Mouse (Mus musculus): Measurements from ENCODE around the gene Bag6. TPM values are rescaled to one million over a fixed set of nuclear protein-coding genes. Genes with fewer than 3 reads are reported as not detected.

The Bag6 gene
- polyA plus RNA-seq, 1 experiment from 2014 or later = 56.4 TPM

DNA sequence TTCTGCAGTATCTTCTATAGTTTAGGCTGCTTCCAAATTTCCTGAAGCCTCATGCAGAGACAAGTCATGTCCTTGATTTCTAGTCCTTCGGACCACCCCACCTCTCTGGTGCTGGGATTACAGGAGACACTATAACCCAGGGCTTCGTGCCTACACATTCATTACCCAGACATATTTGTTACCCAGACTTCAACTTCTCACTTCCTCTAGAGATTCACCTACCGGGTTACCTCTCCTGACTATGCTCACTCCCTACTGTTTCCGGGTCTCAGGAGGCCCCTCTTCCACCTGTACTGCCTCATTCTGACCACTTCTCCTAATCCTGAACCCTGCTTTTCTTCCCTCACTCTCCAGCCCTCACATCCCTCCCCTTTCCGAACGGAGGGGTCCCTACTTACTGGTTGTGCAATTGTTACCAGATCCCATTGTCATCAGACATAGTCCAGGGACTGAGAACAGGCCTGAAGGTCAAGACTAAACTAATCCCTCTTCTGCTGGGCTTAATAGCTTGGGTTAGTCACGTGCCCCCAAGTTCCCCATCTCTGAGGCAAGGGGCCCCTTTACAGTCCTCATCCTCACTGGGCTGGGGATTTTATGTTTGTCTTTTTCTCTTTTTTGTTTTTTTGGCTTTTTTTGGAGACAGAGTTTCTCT, 53.1 kb downstream of the Bag6 start, which contains the start of gene Lst1:
TSS of gene Lst1 (minus strand) at position 481 of the 652 bp plus-strand sequence.
- 73% methylated on average over 7 of the region's 7 CpGs for WGBS
- H3K9me3 ChIP-seq (ENCODE audit: low read length) = no peaks in the 10 kb centered on the region
- H3K4me1 ChIP-seq (ENCODE audit: insufficient read depth, low read length) = 0 out of 2 replicates have a peak, but pooled peaks cover 6% of the 10 kb centered on the region
- no peak within 1 kb of the TSS for H3K27ac ChIP-seq (ENCODE audit: low read length)
- no peak within 1 kb of the TSS for H3K9ac ChIP-seq (replicated peaks; ENCODE audit: low read length)
- H3K36me3 ChIP-seq (ENCODE audit: insufficient read depth, low read length) = no peaks in the 10 kb centered on the region
- H3K27me3 ChIP-seq (ENCODE audit: insufficient read depth, low read length) = no peaks in the 10 kb centered on the region
- no peak within 1 kb of the TSS for H3K4me2 ChIP-seq (replicated peaks; ENCODE audit: low read depth, low read length)
- ATAC-seq (ENCODE audit: low FRiP score, low TSS enrichment) = no peak
- H3K4me3 ChIP-seq (ENCODE audit: low read length) = no peak within 1 kb of the TSS

- ATAC-seq (ENCODE audit: low FRiP score, low TSS enrichment) = no peak
- no peak overlapping the region for H3K4me3 ChIP-seq (ENCODE audit: low read length)
- H3K4me2 ChIP-seq (replicated peaks; ENCODE audit: low read depth, low read length) = no peak overlapping the region
- no peaks in the 10 kb centered on the region for H3K9me3 ChIP-seq (ENCODE audit: low read length)
- no peak overlapping the region for H3K27ac ChIP-seq (ENCODE audit: low read length)
- no peaks in the 10 kb centered on the region for H3K27me3 ChIP-seq (ENCODE audit: insufficient read depth, low read length)
- H3K9ac ChIP-seq (replicated peaks; ENCODE audit: low read length) = no peak overlapping the region
- 0 out of 2 replicates have a peak, but pooled peaks cover 6% of the 10 kb centered on the region for H3K4me1 ChIP-seq (ENCODE audit: insufficient read depth, low read length)
- no peaks in the 10 kb centered on the region for H3K36me3 ChIP-seq (ENCODE audit: insufficient read depth, low read length)
- WGBS = 48% methylated on average over 1 of the region's 1 CpGs
Observed at GRCm38 (mm10) chr17:35189186-35189585, 54.2 kb downstream of the Bag6 start.

GRCm38 (mm10) chr17:35190096-35190495, 55.1 kb downstream of the Bag6 start:
- H3K9ac ChIP-seq (replicated peaks; ENCODE audit: low read length) = no peak overlapping the region
- WGBS = 78% methylated on average over 4 of the region's 4 CpGs
- peaks cover 2% of the 10 kb centered on the region for H3K27me3 ChIP-seq (ENCODE audit: insufficient read depth, low read length)
- no peak overlapping the region for H3K4me2 ChIP-seq (replicated peaks; ENCODE audit: low read depth, low read length)
- no peak overlapping the region for H3K27ac ChIP-seq (ENCODE audit: low read length)
- no peaks in the 10 kb centered on the region for H3K36me3 ChIP-seq (ENCODE audit: insufficient read depth, low read length)
- no peak overlapping the region for H3K4me3 ChIP-seq (ENCODE audit: low read length)
- H3K4me1 ChIP-seq (ENCODE audit: insufficient read depth, low read length) = peaks cover 11% of the 10 kb centered on the region; the same call in 1 of the 2 replicates
- no peak for ATAC-seq (ENCODE audit: low FRiP score, low TSS enrichment)
- H3K9me3 ChIP-seq (ENCODE audit: low read length) = no peaks in the 10 kb centered on the region

GRCm38 (mm10) chr17:35191723-35192122, 56.7 kb downstream of the Bag6 start:
- Histone ChIP-seq H3K9ac (replicated peaks; ENCODE audit: low read length) (no peak overlapping the region), H3K36me3 (ENCODE audit: insufficient read depth, low read length) (no peaks in the 10 kb centered on the region), H3K9me3 (ENCODE audit: low read length) (no peaks in the 10 kb centered on the region), H3K27ac (ENCODE audit: low read length) (no peak overlapping the region), H3K4me3 (ENCODE audit: low read length) (no peak overlapping the region), H3K4me1 (ENCODE audit: insufficient read depth, low read length) (peaks cover 14% of the 10 kb centered on the region), H3K27me3 (ENCODE audit: insufficient read depth, low read length) (peaks cover 15% of the 10 kb centered on the region), H3K4me2 (replicated peaks; ENCODE audit: low read depth, low read length) (no peak overlapping the region)
- ATAC-seq (ENCODE audit: low FRiP score, low TSS enrichment) = no peak
- WGBS = 69% methylated on average over 2 of the region's 2 CpGs

GRCm38 (mm10) chr17:35192924-35193323, 57.9 kb downstream of the Bag6 start:
- H3K27ac ChIP-seq (ENCODE audit: low read length) = no peak overlapping the region
- WGBS = 80% methylated on average over 5 of the region's 5 CpGs
- no peaks in the 10 kb centered on the region for H3K9me3 ChIP-seq (ENCODE audit: low read length)
- H3K36me3 ChIP-seq (ENCODE audit: insufficient read depth, low read length) = no peaks in the 10 kb centered on the region
- no peak overlapping the region for H3K4me3 ChIP-seq (ENCODE audit: low read length)
- ATAC-seq (ENCODE audit: low FRiP score, low TSS enrichment) = no peak
- H3K4me2 ChIP-seq (replicated peaks; ENCODE audit: low read depth, low read length) = no peak overlapping the region
- H3K27me3 ChIP-seq (ENCODE audit: insufficient read depth, low read length) = peaks cover 19% of the 10 kb centered on the region
- peaks cover 14% of the 10 kb centered on the region for H3K4me1 ChIP-seq (ENCODE audit: insufficient read depth, low read length)
- no peak overlapping the region for H3K9ac ChIP-seq (replicated peaks; ENCODE audit: low read length)

- Histone ChIP-seq H3K4me2 (replicated peaks; ENCODE audit: low read depth, low read length) (peak within 1 kb of the TSS; percentile 68; the same call in 1 of the 2 replicates), H3K4me3 (ENCODE audit: low read length) (peak within 1 kb of the TSS; percentile 43), H3K9me3 (ENCODE audit: low read length) (no peaks in the 10 kb centered on the region), H3K9ac (replicated peaks; ENCODE audit: low read length) (peak within 1 kb of the TSS; percentile 47; the same call in 1 of the 2 replicates), H3K27ac (ENCODE audit: low read length) (no peak within 1 kb of the TSS), H3K27me3 (ENCODE audit: insufficient read depth, low read length) (peaks cover 27% of the 10 kb centered on the region), H3K4me1 (ENCODE audit: insufficient read depth, low read length) (peaks cover 14% of the 10 kb centered on the region), H3K36me3 (ENCODE audit: insufficient read depth, low read length) (no peaks in the 10 kb centered on the region)
- peak; percentile 40; the same call in 1 of the 2 replicates for ATAC-seq (ENCODE audit: low FRiP score, low TSS enrichment)
- WGBS = 61% methylated on average over 28 of the region's 28 CpGs
Observed at GRCm38 (mm10) chr17:35193881-35194843, 59.2 kb downstream of the Bag6 start, which contains the start of gene Ltb. Gene Ltb, plus strand, starts transcription at chr17:35194439.

GRCm38 (mm10) chr17:35194844-35195630, 60.1 kb downstream of the Bag6 start:
- Histone ChIP-seq H3K27me3 (ENCODE audit: insufficient read depth, low read length) (peaks cover 29% of the 10 kb centered on the region), H3K9ac (replicated peaks; ENCODE audit: low read length) (peak overlapping the region; percentile 47), H3K27ac (ENCODE audit: low read length) (no peak overlapping the region), H3K36me3 (ENCODE audit: insufficient read depth, low read length) (no peaks in the 10 kb centered on the region), H3K4me1 (ENCODE audit: insufficient read depth, low read length) (peaks cover 14% of the 10 kb centered on the region), H3K4me2 (replicated peaks; ENCODE audit: low read depth, low read length) (peak overlapping the region; percentile 68), H3K9me3 (ENCODE audit: low read length) (no peaks in the 10 kb centered on the region), H3K4me3 (ENCODE audit: low read length) (peak overlapping the region; percentile 43)
- 0 out of 2 replicates have a peak, but pooled peaks have one; percentile 49 for ATAC-seq (ENCODE audit: low FRiP score, low TSS enrichment)
- 45% methylated on average over 19 of the region's 19 CpGs for WGBS

GRCm38 (mm10) chr17:35195631-35196320, 60.8 kb downstream of the Bag6 start:
- no peaks in the 10 kb centered on the region for H3K36me3 ChIP-seq (ENCODE audit: insufficient read depth, low read length)
- peak overlapping the region; percentile 47 for H3K9ac ChIP-seq (replicated peaks; ENCODE audit: low read length)
- WGBS = under 1% methylated on average over 66 of the region's 66 CpGs
- H3K9me3 ChIP-seq (ENCODE audit: low read length) = no peaks in the 10 kb centered on the region
- no peak overlapping the region for H3K27ac ChIP-seq (ENCODE audit: low read length)
- H3K4me3 ChIP-seq (ENCODE audit: low read length) = peak overlapping the region; percentile 43
- peak overlapping the region; percentile 68 for H3K4me2 ChIP-seq (replicated peaks; ENCODE audit: low read depth, low read length)
- peaks cover 14% of the 10 kb centered on the region for H3K4me1 ChIP-seq (ENCODE audit: insufficient read depth, low read length)
- peaks cover 33% of the 10 kb centered on the region for H3K27me3 ChIP-seq (ENCODE audit: insufficient read depth, low read length)
- peak; percentile 87 for ATAC-seq (ENCODE audit: low FRiP score, low TSS enrichment)

GRCm38 (mm10) chr17:35196321-35196641, 61.3 kb downstream of the Bag6 start:
- Histone ChIP-seq H3K9me3 (ENCODE audit: low read length) (no peaks in the 10 kb centered on the region), H3K27ac (ENCODE audit: low read length) (no peak overlapping the region), H3K4me1 (ENCODE audit: insufficient read depth, low read length) (peaks cover 14% of the 10 kb centered on the region), H3K4me3 (ENCODE audit: low read length) (peak overlapping the region; percentile 43), H3K9ac (replicated peaks; ENCODE audit: low read length) (no peak overlapping the region), H3K36me3 (ENCODE audit: insufficient read depth, low read length) (no peaks in the 10 kb centered on the region), H3K4me2 (replicated peaks; ENCODE audit: low read depth, low read length) (peak overlapping the region; percentile 68), H3K27me3 (ENCODE audit: insufficient read depth, low read length) (peaks cover 37% of the 10 kb centered on the region)
- ATAC-seq (ENCODE audit: low FRiP score, low TSS enrichment) = no peak
- 29% methylated on average over 9 of the region's 9 CpGs for WGBS
